Mouse (Mus musculus): Measurements from ENCODE around the gene Leng8.

- TF ChIP-seq CTCF (IDR thresholded peaks at IDR 0.05; ENCODE audit: low read depth, low read length), result no peak
- TF ChIP-seq GATA1 (IDR thresholded peaks at IDR 0.05; ENCODE audit: borderline replicate concordance, low read length), result no peak
Measured at GRCm38 (mm10) chr7:4132998-4133397, 3.8 kb upstream of the Leng8 start.
